Mouse (Mus musculus) liver, embryonic 15.5 days (tissue): ENCODE measurements around the gene Cdc34. TPM values are rescaled to one million over a fixed set of nuclear protein-coding genes. Genes with fewer than 3 reads are reported as not detected.

Source experiments
- ATAC-seq: fragments of 200-750 bp; cut with Nextera tagmentation; 2 replicates; pipeline ENCODE4 v1.8.0; 2017; ENCODE audit warnings: moderate number of reproducible peaks, mild to moderate bottlenecking, moderate library complexity; ENCODE audit not compliant: insufficient read depth
- H3K27ac ChIP-seq: fragments of 300-500 bp; sonication (generic); replicated peaks from 2 replicates; pipeline ENCODE4 v1.5.1; 2015; ENCODE audit warnings: mild to moderate bottlenecking, inconsistent platforms
- H3K27me3 ChIP-seq: fragments of 300-500 bp; sonication (generic); 2 replicates; pipeline ENCODE4 v1.6.1; 2015; ENCODE audit warnings: mild to moderate bottlenecking, inconsistent platforms
- H3K36me3 ChIP-seq: fragments of 300-500 bp; sonication (generic); replicated peaks from 2 replicates; pipeline ENCODE4 v1.6.1; 2015; ENCODE audit warnings: moderate library complexity, mild to moderate bottlenecking, inconsistent platforms
- H3K4me1 ChIP-seq: fragments of 300-500 bp; sonication (generic); replicated peaks from 2 replicates; pipeline ENCODE4 v1.6.1; 2015; ENCODE audit warnings: inconsistent platforms
- H3K4me2 ChIP-seq: fragments of 300-500 bp; sonication (generic); 2 replicates; pipeline ENCODE4 v1.6.1; 2015; ENCODE audit warnings: moderate library complexity, mild to moderate bottlenecking, inconsistent platforms
- H3K4me3 ChIP-seq: fragments of 300-500 bp; sonication (generic); replicated peaks from 2 replicates; pipeline ENCODE4 v1.5.1; 2015; ENCODE audit warnings: mild to moderate bottlenecking, inconsistent platforms
- H3K9ac ChIP-seq: fragments of 300-500 bp; sonication (generic); 2 replicates; pipeline ENCODE4 v1.6.1; 2015; ENCODE audit warnings: moderate library complexity, mild to moderate bottlenecking, inconsistent platforms
- H3K9me3 ChIP-seq: fragments of 300-500 bp; sonication (generic); replicated peaks from 2 replicates; pipeline ENCODE4 v1.6.1; 2016; ENCODE audit warnings: inconsistent platforms
- WGBS: fragments of 180-500 bp; shearing (Covaris S2); methylation state at CpG from one replicate; pipeline ENCODE4 v1.1.7; 2015; ENCODE audit warnings: mixed read lengths; ENCODE audit not compliant: insufficient replicate concordance; 5-methylcytosine and 5-hydroxymethylcytosine counted together
- polyA plus RNA-seq: library from polyadenylated mRNA; unstranded; fragments of >200 nt; fragmentation: Nextera tagmentation; extraction: Ambion mirVana; gene quantifications from 2 replicates; pipeline ENCODE4 v1.2.1, GENCODE M21; 2015

Gene Cdc34
- polyA plus RNA-seq = 105 and 107 TPM in 2 replicates

DNA sequence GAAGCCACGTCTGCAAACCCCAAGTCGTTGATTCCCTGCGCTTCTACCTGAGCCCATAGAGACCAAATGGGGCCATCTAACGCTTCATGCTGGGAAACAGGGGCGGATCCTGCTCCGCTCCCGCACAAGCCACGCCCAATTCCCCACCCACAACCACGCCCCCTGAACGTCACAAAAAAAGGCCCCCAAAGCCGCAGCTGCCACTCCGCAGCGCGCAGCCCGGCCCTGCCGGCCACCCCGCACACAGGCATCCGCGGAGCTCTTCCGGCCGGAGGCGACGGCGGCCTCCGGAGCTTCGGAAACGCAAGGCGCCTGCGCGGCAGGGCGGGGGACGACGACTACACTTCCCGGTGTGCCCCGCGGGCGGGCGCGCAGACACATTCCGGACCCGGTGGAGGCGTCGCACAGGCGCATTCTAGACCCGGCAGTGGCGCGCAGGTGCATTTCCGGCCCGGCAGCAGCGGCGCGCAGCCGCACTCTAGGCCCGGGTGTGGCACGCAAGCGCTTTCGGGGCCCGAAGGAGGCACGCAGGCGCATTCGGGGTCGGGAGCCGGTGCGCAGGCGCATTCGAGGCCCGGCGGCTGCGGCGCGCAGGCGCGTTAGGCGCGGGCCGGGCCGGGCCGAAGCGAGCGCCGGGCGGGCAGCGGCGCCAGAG, at the start of gene Cdc34:
Gene Cdc34, plus strand, starts transcription at position 605 of the 655 bp plus-strand sequence.
- ATAC-seq = peak; percentile 92
- H3K36me3 ChIP-seq = peaks cover 33% of the 10 kb centered on the region
- H3K4me2 ChIP-seq = peak within 1 kb of the TSS; percentile 89
- H3K27ac ChIP-seq = peak within 1 kb of the TSS; percentile 99
- no peaks in the 10 kb centered on the region; the same call in 1 of the 2 replicates for H3K27me3 ChIP-seq
- peak within 1 kb of the TSS; percentile 84 for H3K9ac ChIP-seq
- under 1% methylated on average over 79 of the region's 84 CpGs for WGBS
- H3K4me1 ChIP-seq = peaks cover 45% of the 10 kb centered on the region
- H3K4me3 ChIP-seq = peak within 1 kb of the TSS; percentile 72
- no peaks in the 10 kb centered on the region for H3K9me3 ChIP-seq

DNA sequence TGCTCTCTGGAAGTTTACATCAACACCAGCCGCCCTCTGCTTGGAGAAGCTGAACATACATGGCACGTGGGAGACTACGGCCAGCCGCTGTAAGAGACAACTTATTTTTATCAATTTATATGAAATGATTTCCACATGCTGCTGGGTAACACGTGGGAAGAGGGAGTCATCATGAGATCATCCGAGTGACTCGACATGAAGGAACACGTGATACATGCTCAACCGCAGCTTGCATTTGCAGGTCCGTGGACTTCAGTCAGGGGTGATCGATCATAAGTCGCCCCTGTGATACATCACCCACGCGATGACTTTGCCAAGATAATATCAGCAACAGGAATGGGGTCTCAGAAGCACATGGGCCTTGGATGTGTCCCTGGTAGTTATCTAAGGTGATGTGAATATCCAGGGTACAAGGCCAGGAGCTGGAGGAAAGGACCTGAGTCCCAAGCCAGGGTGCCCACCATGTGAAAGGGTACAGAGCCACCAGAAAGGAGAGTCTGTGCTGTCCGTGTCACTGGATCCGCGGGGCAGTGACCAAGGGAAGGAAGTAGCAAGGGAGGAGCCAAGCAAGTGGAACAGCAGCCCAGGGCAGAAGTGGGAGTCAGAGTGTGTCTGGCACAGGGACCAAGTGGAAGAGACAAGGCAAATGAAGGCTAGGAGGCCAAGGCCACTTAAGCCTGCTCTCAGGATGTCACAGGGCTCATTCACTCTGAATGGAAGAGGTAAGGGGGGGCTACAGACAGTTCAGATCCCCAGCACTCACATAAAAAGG, 48.8 kb upstream of the Cdc34 start:
- 58% methylated on average over 17 of the region's 17 CpGs for WGBS
- no peak for ATAC-seq

DNA sequence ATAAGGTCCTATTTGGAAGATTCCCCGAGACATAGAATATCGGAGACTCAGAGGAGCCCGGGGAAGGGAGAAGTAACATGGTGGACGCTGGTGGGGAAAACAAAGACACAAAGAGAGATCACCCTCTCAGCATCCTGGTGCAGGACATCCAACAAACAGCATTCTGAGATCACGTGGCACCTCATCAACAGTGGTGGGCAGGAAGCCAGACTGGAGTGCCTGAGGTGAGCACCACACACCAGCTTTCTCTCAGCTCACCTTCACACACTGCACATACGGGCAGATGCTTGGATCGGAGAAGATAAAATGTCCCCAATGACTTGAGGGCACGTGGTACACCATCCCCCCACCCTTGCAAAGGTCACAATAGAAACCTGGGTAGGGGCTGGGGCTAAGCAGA, 45.7 kb upstream of the Cdc34 start:
- Histone ChIP-seq H3K9me3 (no peaks in the 10 kb centered on the region), H3K9ac (no peak overlapping the region), H3K27ac (no peak overlapping the region), H3K4me2 (no peak overlapping the region), H3K4me3 (no peak overlapping the region), H3K36me3 (no peaks in the 10 kb centered on the region), H3K4me1 (no peaks in the 10 kb centered on the region), H3K27me3 (peaks cover 75% of the 10 kb centered on the region)
- ATAC-seq = no peak
- 68% methylated on average over 8 of the region's 8 CpGs for WGBS

More for the DNA sequence above, 48.8 kb upstream of the Cdc34 start:
- Histone ChIP-seq H3K9ac (no peak overlapping the region), H3K4me3 (no peak overlapping the region), H3K9me3 (no peaks in the 10 kb centered on the region), H3K27me3 (peaks cover 51% of the 10 kb centered on the region), H3K4me2 (no peak overlapping the region), H3K27ac (no peak overlapping the region), H3K36me3 (no peaks in the 10 kb centered on the region), H3K4me1 (no peaks in the 10 kb centered on the region)

DNA sequence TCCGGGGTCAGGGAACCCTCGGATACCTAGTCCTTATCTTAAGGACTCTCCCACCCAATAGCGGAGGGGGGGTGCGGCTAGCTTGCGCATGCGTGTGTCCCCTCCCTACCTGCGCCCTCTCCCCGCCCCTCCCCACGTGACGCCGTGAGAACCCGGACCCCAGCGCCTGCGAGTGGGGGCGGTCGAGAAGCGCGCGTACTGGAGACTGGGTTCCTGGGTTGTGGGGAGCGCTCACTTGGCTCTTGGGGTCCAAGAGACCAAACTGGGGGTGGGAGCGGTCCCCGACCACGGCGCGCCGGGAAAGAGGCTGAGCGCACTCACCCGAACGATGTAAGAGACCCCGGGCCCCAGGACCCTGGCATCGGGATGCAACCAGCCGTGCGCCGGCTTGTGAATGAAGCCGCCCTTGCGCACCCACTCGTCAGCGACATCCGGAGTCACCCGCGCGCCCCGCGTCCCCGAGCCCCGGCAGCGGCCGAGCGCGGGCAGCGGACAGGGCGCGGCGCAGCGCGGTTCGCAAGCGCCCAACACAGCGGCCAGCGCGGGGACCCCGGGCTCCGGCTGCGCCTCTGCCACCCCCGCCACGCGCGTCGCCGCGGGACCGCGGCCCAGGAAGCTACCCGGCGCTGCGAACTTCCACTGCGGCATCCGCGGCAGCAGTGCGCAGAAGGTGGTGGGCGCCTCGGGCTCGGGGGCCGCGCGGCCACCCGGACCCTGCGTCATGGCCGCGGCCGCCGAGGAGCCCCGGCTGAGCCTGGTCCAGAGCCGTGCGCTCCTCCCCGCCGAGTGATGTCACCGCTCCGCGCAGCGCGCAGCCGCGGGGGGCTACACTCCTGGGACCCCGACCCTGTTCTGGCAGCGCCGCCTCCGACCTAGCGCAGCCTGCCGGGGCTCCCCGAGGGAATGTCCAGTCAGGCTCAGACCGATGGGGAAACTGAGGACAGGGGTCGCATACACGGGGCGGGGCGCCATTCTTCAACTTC, 44.6 kb upstream of the Cdc34 start, which contains the start of gene Shc2:
Gene Shc2, minus strand, starts transcription at position 791 of the 983 bp plus-strand sequence.
- Histone ChIP-seq H3K27me3 (peaks cover 75% of the 10 kb centered on the region), H3K4me2 (peak within 1 kb of the TSS; percentile 55), H3K27ac (no peak within 1 kb of the TSS), H3K4me3 (peak within 1 kb of the TSS; percentile 40), H3K9me3 (no peaks in the 10 kb centered on the region), H3K4me1 (no peaks in the 10 kb centered on the region), H3K9ac (no peak within 1 kb of the TSS), H3K36me3 (no peaks in the 10 kb centered on the region)
- 1% methylated on average over 111 of the region's 116 CpGs for WGBS
- no peak for ATAC-seq

DNA sequence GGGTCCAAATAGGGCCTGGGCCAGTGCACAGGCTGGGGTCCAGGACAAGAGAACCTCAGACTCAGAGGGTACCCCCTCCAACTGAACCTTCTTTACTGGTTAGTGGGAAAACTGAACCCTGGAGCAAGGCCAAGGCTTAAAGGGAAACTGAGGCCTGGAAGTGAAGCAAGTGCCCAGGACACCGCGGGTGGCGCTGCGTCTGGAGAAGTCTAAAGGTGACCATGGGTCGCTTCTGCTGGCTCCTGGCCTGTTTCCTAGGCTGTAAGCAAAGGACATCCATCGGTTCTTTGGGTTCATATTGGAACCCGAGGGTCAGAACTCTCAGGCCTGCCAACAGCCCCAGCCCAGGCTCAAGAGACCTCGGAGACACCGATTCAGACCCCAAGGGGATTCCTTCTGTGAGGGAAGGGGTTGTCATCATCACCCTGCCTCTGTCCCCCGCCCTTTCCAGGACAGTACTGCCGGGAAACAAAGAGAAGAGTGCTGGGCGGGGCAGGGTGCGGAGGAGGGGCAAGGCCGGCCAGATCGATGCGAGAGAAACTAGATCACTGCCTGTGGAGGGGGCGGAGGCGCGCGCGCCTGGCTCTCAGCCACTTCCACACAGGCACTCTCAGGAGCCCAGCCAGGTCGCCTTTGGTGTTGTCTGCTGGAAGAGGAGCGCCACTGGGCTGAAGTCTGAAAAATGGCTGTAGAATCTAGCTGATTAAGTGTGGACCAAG, 43.4 kb upstream of the Cdc34 start:
- Histone ChIP-seq H3K9ac (no peak overlapping the region), H3K4me2 (0 out of 2 replicates have a peak overlapping the region, but pooled peaks have one; percentile 1), H3K4me3 (no peak overlapping the region), H3K9me3 (no peaks in the 10 kb centered on the region), H3K27ac (no peak overlapping the region), H3K4me1 (no peaks in the 10 kb centered on the region), H3K27me3 (peaks cover 67% of the 10 kb centered on the region), H3K36me3 (no peaks in the 10 kb centered on the region)
- WGBS = 5% methylated on average over 23 of the region's 23 CpGs
- no peak for ATAC-seq

DNA sequence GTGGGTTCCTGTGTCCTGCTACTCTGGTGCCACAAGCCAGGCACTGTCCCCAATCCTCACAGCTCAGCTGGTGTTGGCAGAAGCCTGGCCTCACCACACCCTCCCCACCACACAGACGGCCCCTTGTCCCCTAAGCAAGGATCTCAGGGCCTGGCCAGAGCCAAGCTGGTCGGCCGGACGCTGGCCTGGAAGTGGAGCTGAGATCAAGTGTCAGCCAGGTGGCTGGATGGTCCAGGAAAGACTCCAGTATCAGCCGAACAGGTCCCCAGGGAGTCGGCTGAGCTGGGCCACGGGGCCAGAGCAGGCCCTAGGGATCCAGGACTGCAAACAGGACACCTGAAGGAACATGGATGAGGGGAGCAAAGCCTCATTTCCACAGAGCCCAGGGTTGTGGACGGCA, 36.3 kb upstream of the Cdc34 start, which contains the start of gene Odf3l2:
Gene Odf3l2, minus strand, starts transcription at position 28 of the 400 bp plus-strand sequence.
- H3K4me3 ChIP-seq = no peak within 1 kb of the TSS
- no peaks in the 10 kb centered on the region for H3K4me1 ChIP-seq
- ATAC-seq = no peak
- H3K27me3 ChIP-seq = no peaks in the 10 kb centered on the region
- no peak within 1 kb of the TSS for H3K27ac ChIP-seq
- H3K4me2 ChIP-seq = no peak within 1 kb of the TSS
- H3K9me3 ChIP-seq = no peaks in the 10 kb centered on the region
- 55% methylated on average over 8 of the region's 8 CpGs for WGBS
- no peak within 1 kb of the TSS for H3K9ac ChIP-seq
- no peaks in the 10 kb centered on the region for H3K36me3 ChIP-seq

DNA sequence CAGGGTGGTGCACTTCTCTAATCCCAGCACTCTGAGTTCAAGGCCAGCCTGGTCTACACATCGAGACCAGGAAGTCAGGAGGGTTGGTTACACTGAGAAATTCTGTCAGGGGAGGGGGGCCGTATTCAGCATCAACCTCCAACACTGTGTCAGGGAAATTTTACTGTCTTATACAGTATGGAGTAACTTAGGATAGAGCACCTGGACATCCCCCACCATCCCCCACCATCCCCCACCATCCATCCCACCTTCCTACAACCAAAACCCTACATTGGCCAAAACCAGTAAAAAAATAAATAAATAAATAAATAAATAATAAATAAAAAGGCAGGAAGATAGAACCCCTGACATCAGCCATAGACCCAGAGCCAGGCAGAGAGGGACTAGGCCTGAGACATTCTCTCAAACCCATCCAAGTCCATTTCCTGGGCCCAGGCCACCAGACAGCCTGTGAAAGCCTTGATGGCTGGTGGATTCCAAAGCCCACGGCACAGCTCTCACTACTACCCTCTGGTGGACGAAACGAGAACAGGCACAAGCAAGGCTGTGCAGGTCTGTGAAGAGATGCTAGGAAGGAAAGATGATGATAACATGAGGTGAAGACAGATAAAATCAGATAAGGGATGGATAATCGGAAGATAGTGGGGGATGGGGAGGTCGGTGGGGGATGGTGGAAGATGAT, 32.8 kb upstream of the Cdc34 start:
- no peaks in the 10 kb centered on the region for H3K9me3 ChIP-seq
- H3K27ac ChIP-seq = no peak overlapping the region
- H3K4me3 ChIP-seq = no peak overlapping the region
- H3K36me3 ChIP-seq = no peaks in the 10 kb centered on the region
- H3K9ac ChIP-seq = no peak overlapping the region
- 18% methylated on average over 7 of the region's 7 CpGs for WGBS
- ATAC-seq = no peak
- H3K27me3 ChIP-seq = peaks cover 12% of the 10 kb centered on the region
- H3K4me2 ChIP-seq = no peak overlapping the region
- no peaks in the 10 kb centered on the region for H3K4me1 ChIP-seq

DNA sequence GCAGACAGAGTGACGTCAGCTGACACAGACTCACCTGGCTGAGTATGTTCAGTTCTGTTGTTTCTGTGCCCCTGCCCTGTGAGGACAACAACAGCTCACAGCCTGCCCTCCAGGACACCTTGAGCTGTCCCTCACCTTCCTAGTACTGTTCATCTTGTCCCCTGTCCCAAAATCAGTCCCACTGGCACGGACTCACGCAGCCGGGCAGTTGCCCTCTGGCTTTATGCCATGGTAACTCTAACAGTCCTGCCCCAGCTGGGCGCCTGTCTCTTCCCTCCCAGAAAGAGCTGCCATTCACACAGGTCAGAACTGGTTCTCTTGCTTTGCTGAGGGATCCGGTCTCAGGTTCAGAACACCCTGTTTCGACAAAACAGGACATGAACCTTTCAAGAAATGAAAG, 29.2 kb upstream of the Cdc34 start:
- H3K4me2 ChIP-seq = no peak overlapping the region
- no peaks in the 10 kb centered on the region for H3K4me1 ChIP-seq
- no peaks in the 10 kb centered on the region for H3K36me3 ChIP-seq
- WGBS = 70% methylated on average over 7 of the region's 7 CpGs
- H3K27ac ChIP-seq = no peak overlapping the region
- peaks cover 30% of the 10 kb centered on the region for H3K27me3 ChIP-seq
- no peak for ATAC-seq
- no peaks in the 10 kb centered on the region for H3K9me3 ChIP-seq
- no peak overlapping the region for H3K4me3 ChIP-seq
- no peak overlapping the region for H3K9ac ChIP-seq

DNA sequence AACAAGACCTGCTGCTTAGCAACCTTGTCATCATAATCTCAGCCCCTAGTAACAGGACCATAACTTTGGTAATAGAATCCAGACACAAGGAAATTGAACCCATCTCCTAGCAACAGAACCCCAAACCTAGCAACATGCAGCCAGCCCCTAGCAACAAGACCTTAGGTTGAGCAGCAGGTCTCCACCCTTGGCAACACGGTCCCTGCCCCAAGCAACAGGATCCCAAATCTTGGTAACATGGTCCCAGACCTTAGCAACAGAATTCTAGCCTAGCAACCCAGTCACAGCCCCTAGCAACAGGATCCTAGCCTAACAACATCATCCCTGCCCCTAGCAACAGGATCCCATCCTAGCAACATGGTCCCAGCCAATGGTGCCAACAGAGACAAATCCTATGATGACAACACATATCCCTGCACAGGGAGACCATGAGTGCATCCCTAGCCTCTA, 27.0 kb upstream of the Cdc34 start:
- Histone ChIP-seq H3K4me3 (no peak overlapping the region), H3K27me3 (peaks cover 30% of the 10 kb centered on the region), H3K4me2 (no peak overlapping the region), H3K9me3 (no peaks in the 10 kb centered on the region), H3K9ac (no peak overlapping the region), H3K27ac (no peak overlapping the region), H3K36me3 (no peaks in the 10 kb centered on the region), H3K4me1 (no peaks in the 10 kb centered on the region)
- 28% methylated on average over 1 of the region's 1 CpGs for WGBS
- no peak for ATAC-seq

DNA sequence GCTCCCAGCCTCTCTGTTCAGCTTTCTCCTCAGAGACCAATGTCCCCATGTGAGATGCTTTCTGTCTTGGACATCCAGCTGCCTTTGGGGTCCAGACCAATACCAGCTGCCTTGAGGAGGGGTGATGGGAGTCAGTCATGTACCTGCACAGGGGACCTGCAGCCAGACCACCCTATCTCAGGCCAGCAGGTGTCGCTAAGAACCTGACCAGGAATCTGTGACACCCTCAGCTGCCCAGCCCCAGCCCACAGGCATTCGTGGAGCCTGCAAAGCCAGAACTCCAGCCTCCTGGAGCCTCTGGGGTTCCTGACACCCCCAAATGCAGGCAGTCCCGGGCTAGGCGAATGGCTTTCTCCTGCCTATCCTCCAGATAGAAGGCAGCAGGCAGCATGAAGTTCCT, 23.2 kb upstream of the Cdc34 start:
- no peaks in the 10 kb centered on the region for H3K36me3 ChIP-seq
- peaks cover 6% of the 10 kb centered on the region; the same call in 1 of the 2 replicates for H3K4me1 ChIP-seq
- H3K27ac ChIP-seq = no peak overlapping the region
- H3K4me2 ChIP-seq = no peak overlapping the region
- 11% methylated on average over 4 of the region's 4 CpGs for WGBS
- ATAC-seq = peak; percentile 35; the same call in 1 of the 2 replicates
- no peaks in the 10 kb centered on the region for H3K9me3 ChIP-seq
- peaks cover 20% of the 10 kb centered on the region; the same call in 1 of the 2 replicates for H3K27me3 ChIP-seq
- H3K4me3 ChIP-seq = no peak overlapping the region
- H3K9ac ChIP-seq = no peak overlapping the region
